Comparison of ENCODE assay signal across 8 mouse cellular contexts in the genomic region with DNA sequence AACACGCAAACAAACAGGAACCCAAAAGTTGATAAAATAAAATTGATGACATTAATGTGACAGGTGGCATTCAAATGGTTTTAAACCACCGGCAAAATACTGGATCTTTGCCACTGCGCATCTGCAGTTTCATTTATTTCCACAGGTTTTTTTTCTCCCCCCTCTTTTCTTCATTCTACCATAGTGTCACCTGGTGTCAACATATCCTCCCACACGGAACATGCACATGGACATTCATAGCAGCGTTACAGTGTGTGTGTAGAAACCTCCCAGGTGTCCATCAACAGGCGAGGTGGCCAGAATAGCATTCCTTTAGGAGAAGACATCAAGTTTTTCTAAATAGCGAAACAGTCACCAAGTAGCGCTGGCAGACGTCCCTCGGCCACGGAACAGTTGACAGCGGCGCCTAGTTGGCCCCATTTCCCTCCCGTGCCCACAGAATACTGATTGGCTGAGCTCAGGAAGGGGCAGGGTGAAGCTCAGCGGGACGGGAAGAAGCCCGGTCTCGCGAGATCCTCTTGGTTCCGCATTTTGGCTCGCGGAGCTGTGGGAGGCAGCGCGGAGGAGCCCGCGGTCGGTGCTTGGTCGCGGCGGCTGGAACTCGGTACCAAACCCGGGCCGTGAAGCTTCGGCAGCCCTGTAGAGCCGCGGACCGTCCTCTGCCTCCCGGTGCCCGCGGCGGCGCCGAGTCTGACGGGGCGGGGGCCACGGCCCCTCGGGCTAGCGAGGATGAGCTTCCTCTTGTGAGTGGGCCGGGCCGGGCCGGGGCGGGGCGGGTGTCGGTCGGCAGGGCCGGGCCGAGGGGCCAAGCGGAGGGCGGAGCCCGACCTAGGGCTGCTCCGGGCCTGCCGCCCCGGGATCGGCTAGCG. TPM values are rescaled to one million over a fixed set of nuclear protein-coding genes. Genes with fewer than 3 reads are reported as not detected.
DNase-seq lines count a peak whose midpoint lies in the region; ATAC-seq lines count a peak whose summit lies in the region.

TSS of gene Mthfd2 (minus strand) at position 384 of the 869 bp plus-strand sequence.
TSS of gene Mob1a (plus strand) at position 492 of the 869 bp plus-strand sequence.

- intact Hi-C loops in gastrocnemius, postnatal 14 days (cut with DNase I; ENCODE audit: low total_unique reads), result no loop called here
- intact Hi-C loops in left cerebral cortex, postnatal 10 days (cut with DNase I), result loop anchor here (10.0 kb wide), 1 partner anchor 111 kb away; the partner anchor contains the start of gene Slc4a5

- DNase-seq in adrenal gland, adult (ENCODE audit: inconsistent age in 2 of 2, low spot score in 1 of 2), result peak; percentile 96 to 99
- peak; percentile 98 for DNase-seq in embryo, embryonic 10.5 days (ENCODE audit: low spot score)
- peak; percentile 93 for DNase-seq in gastrocnemius, postnatal 14 days
- peak; percentile 94 to 96 for DNase-seq in left cerebral cortex, postnatal 10 days (ENCODE audit: extremely low spot score in 1 of 2, low spot score in 2 of 2)
- DNase-seq in right cerebral cortex, postnatal 25 days, result peak; percentile 94
- DNase-seq in urinary bladder, postnatal 4 days (ENCODE audit: low spot score in 2 of 2), result peak; percentile 90 to 91

- peak; percentile 97 for ATAC-seq in inflammation-experienced regulatory T-cells, adult 6 months
- ATAC-seq in megakaryocyte-erythroid progenitor cell, adult 5-6 weeks (replicated peaks; ENCODE audit: low FRiP score, low TSS enrichment, poor library complexity, severe bottlenecking), result peak; percentile 98

RNA-seq across cellular contexts. Expression of gene Mthfd2, which starts in this region (rescaled TPM):
- 1 to 10 TPM; 3.7 to 6.7 TPM for total RNA-seq in gastrocnemius, postnatal 14 days (2021)
- polyA plus RNA-seq in inflammation-experienced regulatory T-cells, adult 6 months (2017; shearing (Covaris generic)), result 100 to 1,000 TPM; 129 to 140 (median 134) TPM
- total RNA-seq in left cerebral cortex, postnatal 10 days (2021), result 10 to 100 TPM in 1 of 2 experiments, 1 to 10 TPM in 1; 8.3 to 10.6 TPM
- total RNA-seq in megakaryocyte-erythroid progenitor cell, adult 5-6 weeks (2014; fragmentation: Nextera tagmentation), result 20.4 and 44.9 TPM in 2 replicates
- 26.9 and 30.5 TPM in 2 replicates for total RNA-seq in megakaryocyte-erythroid progenitor cell, adult 5-6 weeks (2017)

RNA-seq across cellular contexts. Expression of gene Mob1a, which starts in this region (rescaled TPM):
- 10 to 100 TPM; 15.7 to 17.5 TPM for total RNA-seq in gastrocnemius, postnatal 14 days (2021)
- 10 to 100 TPM; 57.7 to 67.7 (median 63.5) TPM for polyA plus RNA-seq in inflammation-experienced regulatory T-cells, adult 6 months (2017; shearing (Covaris generic))
- 10 to 100 TPM; 21.0 to 21.6 TPM for total RNA-seq in left cerebral cortex, postnatal 10 days (2021)
- total RNA-seq in megakaryocyte-erythroid progenitor cell, adult 5-6 weeks (2014; fragmentation: Nextera tagmentation), result 58.8 and 60.6 TPM in 2 replicates
- total RNA-seq in megakaryocyte-erythroid progenitor cell, adult 5-6 weeks (2017), result 117 and 119 TPM in 2 replicates

Comparison
In these comparisons a context has a peak if more than half of its experiments do, and no peak if none do; other contexts are left out.
1. Peak in every context shown above with its lines: DNase-seq and ATAC-seq.